Mouse (Mus musculus) liver, embryonic 12.5 days (tissue): ENCODE data around the gene Pin1. TPM values are rescaled to one million over a fixed set of nuclear protein-coding genes. Genes with fewer than 3 reads are reported as not detected.
A peak's percentile ranks its signal among the peaks of the same experiment; 100 is the strongest.

Experiments used
- ATAC-seq: fragments of 200-750 bp; cut with Nextera tagmentation; 2 replicates; pipeline ENCODE4 v1.8.0; 2017; ENCODE audit warnings: moderate number of reproducible peaks, mild to moderate bottlenecking, moderate library complexity
- H3K27ac ChIP-seq: fragments of 300-500 bp; sonication (generic); 2 replicates; pipeline ENCODE4 v1.5.1; 2016; ENCODE audit warnings: mild to moderate bottlenecking
- H3K27me3 ChIP-seq: fragments of 300-500 bp; sonication (generic); replicated peaks from 2 replicates; pipeline ENCODE4 v1.6.1; 2016; ENCODE audit warnings: mild to moderate bottlenecking, moderate library complexity
- H3K36me3 ChIP-seq: fragments of 300-500 bp; sonication (generic); 2 replicates; pipeline ENCODE4 v1.6.1; 2016; ENCODE audit warnings: mild to moderate bottlenecking, moderate library complexity
- H3K4me1 ChIP-seq: fragments of 300-500 bp; sonication (generic); 2 replicates; pipeline ENCODE4 v1.6.1; 2016
- H3K4me2 ChIP-seq: fragments of 300-500 bp; sonication (generic); 2 replicates; pipeline ENCODE4 v1.6.1; 2016; ENCODE audit warnings: mild to moderate bottlenecking, moderate library complexity
- H3K4me3 ChIP-seq: fragments of 300-500 bp; sonication (generic); 2 replicates; pipeline ENCODE4 v1.5.1; 2016; ENCODE audit warnings: mild to moderate bottlenecking, moderate library complexity
- H3K9ac ChIP-seq: fragments of 300-500 bp; sonication (generic); 2 replicates; pipeline ENCODE4 v1.6.1; 2016; ENCODE audit warnings: mild to moderate bottlenecking, moderate library complexity
- H3K9me3 ChIP-seq: fragments of 300-500 bp; sonication (generic); replicated peaks from 2 replicates; pipeline ENCODE4 v1.6.1; 2016; ENCODE audit warnings: mild to moderate bottlenecking, moderate library complexity
- WGBS: fragments of 180-500 bp; shearing (Covaris S2); methylation state at CpG from one replicate; pipeline ENCODE4 v1.1.7; 2016; ENCODE audit not compliant: insufficient replicate concordance; 5-methylcytosine and 5-hydroxymethylcytosine counted together
- polyA plus RNA-seq: library from polyadenylated mRNA; unstranded; fragments of >200 nt; fragmentation: Nextera tagmentation; extraction: Ambion mirVana; gene quantifications from 2 replicates; pipeline ENCODE4 v1.2.1, GENCODE M21; 2016

Gene Pin1
- polyA plus RNA-seq, 1 experiment from 2014 or later = 39.0 TPM

DNA sequence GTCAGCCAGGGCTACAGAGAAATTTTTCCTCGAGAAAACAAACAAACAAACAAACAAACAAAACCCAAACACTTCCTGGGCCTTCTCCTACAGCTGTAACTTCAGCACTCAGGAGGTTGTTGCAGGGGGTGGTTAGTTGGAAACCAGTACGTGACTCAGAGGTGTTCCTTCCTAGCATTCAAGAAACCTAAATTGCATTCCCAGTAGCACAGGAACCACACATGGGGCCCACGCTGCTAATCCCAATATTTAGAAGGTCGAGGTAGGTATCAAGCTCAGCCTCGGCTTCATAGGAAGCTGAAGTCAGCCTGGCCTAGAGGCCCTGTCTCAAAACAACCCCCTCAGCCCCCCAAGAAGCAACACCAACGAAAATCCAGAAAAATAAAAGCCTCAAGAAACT, 10.4 kb upstream of the Pin1 start:
- H3K9me3 ChIP-seq = no peaks in the 10 kb centered on the region
- H3K4me2 ChIP-seq = peak overlapping the region; percentile 99
- peak overlapping the region; percentile 87 for H3K9ac ChIP-seq
- 0 out of 2 replicates have a peak overlapping the region, but pooled peaks have one; percentile 8 for H3K27ac ChIP-seq
- H3K4me3 ChIP-seq = peak overlapping the region; percentile 93
- H3K36me3 ChIP-seq = peaks cover 28% of the 10 kb centered on the region
- peaks cover 50% of the 10 kb centered on the region for H3K4me1 ChIP-seq
- no peak for ATAC-seq
- no peaks in the 10 kb centered on the region for H3K27me3 ChIP-seq
- 29% methylated on average over 6 of the region's 6 CpGs for WGBS

GRCm38 (mm10) chr9:20642101-20642895, 9.6 kb upstream of the Pin1 start, which contains the start of gene Ubl5:
Gene Ubl5, plus strand, starts transcription at chr9:20642878.
- ATAC-seq = peak; percentile 76
- under 1% methylated on average over 51 of the region's 51 CpGs for WGBS
- Histone ChIP-seq H3K36me3 (peaks cover 34% of the 10 kb centered on the region), H3K9me3 (no peaks in the 10 kb centered on the region), H3K27me3 (no peaks in the 10 kb centered on the region), H3K4me2 (peak within 1 kb of the TSS; percentile 99), H3K9ac (peak within 1 kb of the TSS; percentile 87), H3K4me1 (peaks cover 54% of the 10 kb centered on the region), H3K27ac (peak within 1 kb of the TSS; percentile 86), H3K4me3 (peak within 1 kb of the TSS; percentile 93)

DNA sequence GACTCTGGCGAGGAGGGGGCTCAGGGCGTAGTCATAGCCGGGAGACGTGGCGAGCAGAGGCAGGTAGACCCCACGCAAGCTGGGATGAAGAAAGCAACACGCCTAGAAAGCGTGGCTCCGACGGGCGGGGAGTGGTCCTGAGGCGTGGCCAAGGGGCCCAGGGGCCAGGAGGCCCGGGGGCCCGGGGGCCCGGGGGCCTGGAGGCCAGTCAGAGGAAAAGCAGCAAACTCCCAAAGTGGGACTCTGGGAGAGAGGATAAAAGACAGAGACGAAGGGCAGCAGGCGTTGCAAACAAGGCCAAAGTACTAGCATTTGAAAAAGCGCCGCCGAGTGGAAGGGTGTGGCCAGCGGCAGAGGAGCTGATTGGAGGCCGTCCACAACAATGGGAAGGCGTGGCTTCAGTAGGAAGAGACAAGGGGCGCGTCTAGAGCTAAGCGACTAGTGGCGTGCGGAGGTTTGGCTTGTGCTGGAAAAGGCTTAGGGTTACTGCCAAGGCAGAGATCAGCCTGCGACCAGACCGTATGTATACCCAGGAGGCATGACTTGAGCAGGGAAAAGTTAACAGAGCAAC, 8.9 kb upstream of the Pin1 start:
- Histone ChIP-seq H3K27ac (peak overlapping the region; percentile 86), H3K4me2 (peak overlapping the region; percentile 99), H3K36me3 (peaks cover 35% of the 10 kb centered on the region), H3K4me1 (peaks cover 54% of the 10 kb centered on the region), H3K27me3 (no peaks in the 10 kb centered on the region), H3K4me3 (peak overlapping the region; percentile 93), H3K9ac (peak overlapping the region; percentile 87), H3K9me3 (no peaks in the 10 kb centered on the region)
- 2% methylated on average over 30 of the region's 30 CpGs for WGBS
- peak; percentile 78 for ATAC-seq

- peak overlapping the region; percentile 99 for H3K4me2 ChIP-seq
- peaks cover 58% of the 10 kb centered on the region for H3K4me1 ChIP-seq
- peak overlapping the region; percentile 87 for H3K9ac ChIP-seq
- 6% methylated on average over 13 of the region's 13 CpGs for WGBS
- peak overlapping the region; percentile 93 for H3K4me3 ChIP-seq
- no peak for ATAC-seq
- H3K9me3 ChIP-seq = no peaks in the 10 kb centered on the region
- H3K27me3 ChIP-seq = no peaks in the 10 kb centered on the region
- H3K36me3 ChIP-seq = peaks cover 33% of the 10 kb centered on the region
- peak overlapping the region; percentile 86 for H3K27ac ChIP-seq
Measured at GRCm38 (mm10) chr9:20643781-20644180, 8.1 kb upstream of the Pin1 start.

DNA sequence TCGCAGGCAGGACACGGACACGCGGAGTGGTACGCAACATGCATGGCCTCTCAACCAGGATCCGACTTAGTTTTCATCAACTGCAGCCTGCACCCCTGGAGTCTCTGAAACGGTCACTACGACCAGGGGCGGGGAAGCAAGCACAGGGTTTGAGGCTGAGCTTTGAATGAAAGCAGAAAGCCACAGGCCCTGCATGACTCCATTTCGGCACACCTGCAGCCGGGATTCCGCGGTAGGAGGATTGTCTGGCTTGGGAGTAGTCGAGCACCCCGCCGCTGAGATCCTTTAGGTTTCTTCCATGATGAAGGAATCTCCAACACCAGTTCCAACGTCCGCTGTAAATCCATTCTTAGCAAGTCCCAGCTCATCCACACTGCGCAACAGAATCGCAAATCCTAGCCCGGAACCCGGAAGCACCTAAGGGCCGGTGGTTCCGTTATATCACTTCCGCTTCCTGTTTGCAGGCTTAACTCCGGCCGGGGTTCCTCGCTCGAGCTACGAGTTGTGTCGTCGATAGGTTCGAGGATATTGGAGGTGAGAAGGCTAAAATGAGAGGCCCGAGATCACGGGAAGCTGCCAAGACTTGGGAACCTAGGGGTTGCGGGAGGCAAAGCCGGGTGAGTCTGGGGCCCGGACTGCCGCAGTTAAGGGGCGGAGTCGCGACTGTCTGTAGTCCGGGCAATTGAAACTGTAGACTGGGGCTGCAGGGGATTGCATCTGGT, 7.4 kb upstream of the Pin1 start, which contains the start of gene Fbxl12:
TSS of gene Fbxl12 (minus strand) at position 408 of the 722 bp plus-strand sequence.
- peak; percentile 62 for ATAC-seq
- H3K9me3 ChIP-seq = no peaks in the 10 kb centered on the region
- 1% methylated on average over 43 of the region's 43 CpGs for WGBS
- no peaks in the 10 kb centered on the region for H3K27me3 ChIP-seq
- H3K4me2 ChIP-seq = peak within 1 kb of the TSS; percentile 99
- H3K4me3 ChIP-seq = peak within 1 kb of the TSS; percentile 93
- peak within 1 kb of the TSS; percentile 86 for H3K27ac ChIP-seq
- peak within 1 kb of the TSS; percentile 87 for H3K9ac ChIP-seq
- H3K36me3 ChIP-seq = peaks cover 25% of the 10 kb centered on the region
- peaks cover 66% of the 10 kb centered on the region for H3K4me1 ChIP-seq

GRCm38 (mm10) chr9:20645121-20645520, 6.8 kb upstream of the Pin1 start:
- peak overlapping the region; percentile 99 for H3K4me2 ChIP-seq
- peak overlapping the region; percentile 87 for H3K9ac ChIP-seq
- ATAC-seq = no peak
- peak overlapping the region; percentile 93 for H3K4me3 ChIP-seq
- peak overlapping the region; percentile 86 for H3K27ac ChIP-seq
- H3K9me3 ChIP-seq = no peaks in the 10 kb centered on the region
- H3K27me3 ChIP-seq = no peaks in the 10 kb centered on the region
- peaks cover 25% of the 10 kb centered on the region for H3K36me3 ChIP-seq
- H3K4me1 ChIP-seq = peaks cover 72% of the 10 kb centered on the region
- 2% methylated on average over 17 of the region's 17 CpGs for WGBS

- Histone ChIP-seq H3K4me3 (peak overlapping the region; percentile 88), H3K36me3 (peaks cover 51% of the 10 kb centered on the region), H3K27me3 (no peaks in the 10 kb centered on the region), H3K9ac (peak overlapping the region; percentile 89), H3K27ac (peak overlapping the region; percentile 64; the same call in 1 of the 2 replicates), H3K4me1 (peaks cover 65% of the 10 kb centered on the region), H3K9me3 (no peaks in the 10 kb centered on the region), H3K4me2 (peak overlapping the region; percentile 88)
- peak; percentile 11 for ATAC-seq
- WGBS = 0% methylated on average over 25 of the region's 25 CpGs
Measured at GRCm38 (mm10) chr9:20652260-20652658, 364 bp downstream of the Pin1 start.

GRCm38 (mm10) chr9:20653859-20654258, 2.0 kb downstream of the Pin1 start:
- Histone ChIP-seq H3K4me3 (peak overlapping the region; percentile 88; the same call in 1 of the 2 replicates), H3K9me3 (no peaks in the 10 kb centered on the region), H3K4me2 (peak overlapping the region; percentile 88), H3K36me3 (peaks cover 54% of the 10 kb centered on the region), H3K4me1 (peaks cover 56% of the 10 kb centered on the region), H3K27ac (no peak overlapping the region), H3K9ac (peak overlapping the region; percentile 89), H3K27me3 (no peaks in the 10 kb centered on the region)
- 90% methylated on average over 3 of the region's 3 CpGs for WGBS
- no peak for ATAC-seq

- no peaks in the 10 kb centered on the region for H3K27me3 ChIP-seq
- H3K9ac ChIP-seq = no peak overlapping the region
- no peak overlapping the region for H3K4me2 ChIP-seq
- 80% methylated on average over 3 of the region's 3 CpGs for WGBS
- peaks cover 28% of the 10 kb centered on the region for H3K4me1 ChIP-seq
- no peaks in the 10 kb centered on the region for H3K9me3 ChIP-seq
- no peak for ATAC-seq
- peaks cover 91% of the 10 kb centered on the region for H3K36me3 ChIP-seq
- H3K27ac ChIP-seq = no peak overlapping the region
- no peak overlapping the region for H3K4me3 ChIP-seq
Measured at GRCm38 (mm10) chr9:20657546-20657945, 5.7 kb downstream of the Pin1 start.

- 0 out of 2 replicates have a peak, but pooled peaks have one; percentile 23 for ATAC-seq
- 68% methylated on average over 3 of the region's 3 CpGs for WGBS
- Histone ChIP-seq H3K4me1 (peaks cover 20% of the 10 kb centered on the region), H3K9me3 (no peaks in the 10 kb centered on the region), H3K4me2 (no peak overlapping the region), H3K27ac (no peak overlapping the region), H3K4me3 (no peak overlapping the region), H3K27me3 (no peaks in the 10 kb centered on the region), H3K9ac (no peak overlapping the region), H3K36me3 (peaks cover 82% of the 10 kb centered on the region)
Measured at GRCm38 (mm10) chr9:20662325-20662724, 10.4 kb downstream of the Pin1 start.

DNA sequence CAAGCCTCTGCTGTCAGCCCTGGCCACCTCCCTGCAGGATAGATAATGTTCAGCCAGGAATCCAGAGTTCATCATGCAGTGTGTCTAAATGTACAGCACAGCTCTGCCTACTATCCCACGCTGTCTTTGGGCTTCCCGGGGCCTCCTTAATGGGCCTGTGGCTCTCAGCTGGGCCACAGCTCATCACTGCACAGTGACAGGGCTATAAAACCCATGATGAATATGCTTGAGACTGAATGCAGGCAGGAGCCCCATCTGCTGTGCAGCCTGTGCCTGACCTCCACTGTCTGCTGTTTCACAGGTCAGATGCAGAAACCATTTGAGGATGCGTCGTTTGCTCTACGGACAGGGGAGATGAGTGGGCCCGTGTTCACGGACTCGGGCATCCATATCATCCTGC, 11.0 kb downstream of the Pin1 start:
- no peaks in the 10 kb centered on the region for H3K9me3 ChIP-seq
- H3K9ac ChIP-seq = no peak overlapping the region
- peaks cover 77% of the 10 kb centered on the region for H3K36me3 ChIP-seq
- H3K4me2 ChIP-seq = no peak overlapping the region
- 86% methylated on average over 8 of the region's 8 CpGs for WGBS
- no peak for ATAC-seq
- no peak overlapping the region for H3K4me3 ChIP-seq
- H3K27ac ChIP-seq = no peak overlapping the region
- H3K27me3 ChIP-seq = no peaks in the 10 kb centered on the region
- peaks cover 20% of the 10 kb centered on the region for H3K4me1 ChIP-seq
